Mouse (Mus musculus) ES-E14 (cell line): ENCODE measurements around the gene Qtrt2.

ENCODE experiments used
- CHD2 ChIP-seq: IDR thresholded peaks from 2 replicates; pipeline ENCODE4 v1.6.1; 2014; ENCODE audit warnings: mild to moderate bottlenecking, low read depth, low read length, inconsistent platforms
- HCFC1 ChIP-seq: IDR thresholded peaks from 2 replicates; pipeline ENCODE4 v1.6.1; 2012; ENCODE audit warnings: low read length, inconsistent platforms, borderline replicate concordance; ENCODE audit not compliant: insufficient read depth
- MAFK ChIP-seq: IDR thresholded peaks from 2 replicates; pipeline ENCODE4 v1.6.1; 2014; ENCODE audit warnings: mild to moderate bottlenecking, low read depth, low read length, inconsistent platforms; ENCODE audit not compliant: insufficient read depth
- ZC3H11A ChIP-seq: IDR thresholded peaks from 2 replicates; pipeline ENCODE4 v1.6.1; 2012; ENCODE audit warnings: low read depth, mild to moderate bottlenecking, inconsistent platforms, low read length, borderline replicate concordance

- no peak for TF ChIP-seq CHD2
- TF ChIP-seq HCFC1, result no peak
- TF ChIP-seq MAFK, result no peak
- no peak for TF ChIP-seq ZC3H11A
Observed at GRCm38 (mm10) chr16:43972391-43972790, 45.8 kb upstream of the Qtrt2 start.
